Mouse (Mus musculus) spleen, adult 18-20 months (tissue): ENCODE measurements at regions not wholly inside any gene's neighbourhood (a gene's known extent, or its start where the extent isn't known, plus 50 kb on each side); places are given as distances from the start of the nearest gene placed in this dataset.

ENCODE experiments used
- DNase-seq, 2 experiments: peaks; one replicate each; pipeline ENCODE4 v3.0.0; 2022; ENCODE audit warnings: mixed read lengths in 2 of 2

DNA sequence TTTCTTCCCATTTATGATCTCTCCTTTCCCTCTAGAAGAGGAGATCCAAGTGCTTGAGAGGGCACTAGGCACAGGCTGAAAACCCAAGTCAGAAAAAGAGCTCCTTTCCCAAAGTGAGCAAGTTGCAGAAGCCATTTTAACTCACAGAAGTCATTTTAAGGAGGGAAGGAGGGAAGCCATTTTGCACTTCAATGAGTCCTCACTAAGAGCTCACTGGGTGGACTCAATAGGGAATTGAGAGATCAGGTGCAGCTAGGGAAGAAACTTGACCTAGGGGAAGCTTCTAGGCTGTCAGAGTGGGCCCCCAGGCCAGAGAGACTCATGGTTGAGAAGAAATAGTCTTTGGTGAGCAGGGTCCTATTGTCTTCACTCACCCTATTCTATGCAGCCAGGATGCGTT, 363.5 kb upstream of the Nrp1 start:
- no peak for DNase-seq

GRCm38 (mm10) chr8:127995490-127995889, 362.9 kb upstream of the Nrp1 start:
- no peak for DNase-seq

DNA sequence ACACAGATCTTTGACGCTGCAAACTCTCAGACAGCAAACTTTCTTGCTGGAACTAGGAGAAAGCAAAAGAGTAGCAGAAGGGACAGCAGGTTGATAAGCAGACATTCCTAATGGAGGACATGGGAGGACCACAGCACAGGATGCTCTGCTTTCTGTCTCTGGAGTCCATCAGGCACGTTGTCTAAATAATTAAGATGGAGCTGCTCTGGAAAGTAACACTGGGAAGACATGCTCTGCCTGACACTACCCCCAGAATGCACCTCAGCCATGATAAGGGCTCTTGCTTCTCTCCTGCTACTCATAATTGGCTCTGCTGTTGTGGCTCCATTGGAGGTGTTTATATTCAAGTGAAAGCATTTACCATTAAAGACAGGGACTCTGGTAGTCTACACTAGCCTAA, 356.0 kb upstream of the Nrp1 start:
- DNase-seq: no peak

DNA sequence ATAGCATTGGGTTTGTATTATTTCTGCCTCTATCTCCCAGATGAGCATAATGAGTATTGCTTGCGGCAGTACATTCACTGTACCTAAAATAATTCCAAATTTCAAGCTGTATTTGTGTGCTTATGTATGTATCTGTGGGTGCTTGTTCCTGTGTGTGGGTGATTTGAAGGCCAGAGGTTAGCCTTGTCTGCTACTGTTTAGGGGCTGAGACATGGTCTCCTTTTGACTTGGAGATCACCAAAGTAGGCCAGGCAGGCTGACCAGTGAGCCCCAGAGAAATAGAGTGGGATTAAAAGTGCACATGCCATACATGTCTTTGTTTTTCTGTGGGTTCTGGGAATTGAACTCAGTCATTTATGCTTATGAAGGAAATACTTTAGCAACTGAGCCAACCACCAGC, 355.6 kb upstream of the Nrp1 start:
- DNase-seq: no peak

DNA sequence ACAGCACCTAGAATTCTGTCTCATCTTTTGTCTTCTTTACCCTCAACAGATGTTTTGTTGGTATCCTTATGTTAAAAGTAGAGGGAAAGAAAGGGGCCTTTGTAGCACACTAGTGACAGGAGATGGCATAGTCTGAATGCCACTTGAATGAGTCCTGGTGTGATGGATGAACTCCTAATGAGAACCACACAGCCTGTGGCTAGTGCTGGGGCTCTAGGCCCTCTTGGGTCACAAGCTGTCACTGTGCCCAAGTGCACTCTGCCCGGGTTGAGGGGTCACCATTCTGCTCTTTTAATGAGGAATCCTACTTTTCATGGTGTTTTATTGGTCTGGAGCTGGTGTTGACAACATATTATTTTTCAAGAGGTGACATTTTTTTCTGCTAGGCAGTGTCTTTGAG, 355.0 kb upstream of the Nrp1 start:
- no peak for DNase-seq

GRCm38 (mm10) chr8:128003881-128004286, 354.5 kb upstream of the Nrp1 start:
- DNase-seq: no peak

GRCm38 (mm10) chr8:128009393-128010010, 348.9 kb upstream of the Nrp1 start:
- no peak for DNase-seq

DNA sequence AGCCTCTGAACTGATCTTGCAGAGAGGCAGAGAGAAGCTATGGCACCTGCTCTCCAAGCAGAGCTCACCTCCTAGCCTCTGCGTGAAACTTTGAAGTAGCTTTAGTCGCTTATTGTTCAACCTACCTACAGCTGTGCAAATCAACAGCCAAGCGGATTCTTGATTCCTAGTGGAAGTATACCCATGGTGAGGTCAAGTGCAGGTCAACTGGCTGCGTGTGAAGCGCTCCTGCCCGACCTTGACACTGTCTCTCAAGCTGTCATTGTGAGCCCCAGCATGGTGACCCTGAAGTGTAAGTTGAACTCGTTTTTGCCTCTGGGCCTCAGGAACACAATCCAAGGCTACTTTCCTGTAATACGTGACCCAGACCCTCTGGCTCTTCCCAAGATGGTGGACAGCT, 341.2 kb upstream of the Nrp1 start:
- DNase-seq: no peak

DNA sequence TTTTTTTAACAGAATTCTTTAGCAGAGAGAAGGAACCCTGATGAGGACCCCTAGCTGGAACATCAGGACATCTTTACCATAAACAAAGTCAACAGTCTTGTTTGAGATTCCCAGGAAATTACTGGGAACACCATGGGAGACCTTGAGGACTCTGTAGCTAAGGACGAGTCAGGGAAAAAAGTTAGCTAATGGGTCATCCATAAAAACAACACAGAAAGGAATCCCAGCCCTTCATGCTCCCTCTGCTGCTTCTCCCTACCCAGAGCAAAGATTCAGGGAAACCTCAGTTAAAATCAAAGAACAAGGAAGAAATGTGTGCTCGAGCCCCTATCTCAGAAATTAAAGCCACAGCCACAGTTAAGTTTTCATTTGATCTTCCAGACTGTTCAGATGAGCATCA, 334.7 kb upstream of the Nrp1 start:
- no peak for DNase-seq

DNA sequence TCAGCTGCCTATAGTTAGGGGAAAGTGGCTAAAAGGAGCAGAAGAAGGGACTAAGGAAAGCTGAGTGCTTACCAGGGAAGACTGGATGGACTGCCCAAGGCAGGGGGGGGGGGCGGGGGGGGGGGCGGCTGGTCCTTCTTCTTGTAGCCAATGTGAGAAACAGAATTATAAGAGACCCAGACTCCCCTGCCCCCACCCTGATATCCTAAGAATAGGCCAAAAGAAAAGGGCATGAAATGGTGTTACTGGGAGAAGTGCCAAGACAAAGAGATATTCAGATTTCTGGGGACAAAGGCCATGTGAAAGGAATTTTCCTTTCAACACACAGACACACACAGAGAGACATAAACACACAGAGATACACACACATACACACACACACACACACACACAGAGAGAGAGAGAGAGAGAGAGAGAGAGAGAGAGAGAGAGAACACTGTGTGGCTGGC, 333.6 kb upstream of the Nrp1 start:
- DNase-seq: no peak

GRCm38 (mm10) chr8:128025251-128025856, 333.1 kb upstream of the Nrp1 start:
- peak in 1 of 2 experiments; percentile 8 for DNase-seq

GRCm38 (mm10) chr8:128026981-128027380, 331.4 kb upstream of the Nrp1 start:
- DNase-seq: no peak

DNA sequence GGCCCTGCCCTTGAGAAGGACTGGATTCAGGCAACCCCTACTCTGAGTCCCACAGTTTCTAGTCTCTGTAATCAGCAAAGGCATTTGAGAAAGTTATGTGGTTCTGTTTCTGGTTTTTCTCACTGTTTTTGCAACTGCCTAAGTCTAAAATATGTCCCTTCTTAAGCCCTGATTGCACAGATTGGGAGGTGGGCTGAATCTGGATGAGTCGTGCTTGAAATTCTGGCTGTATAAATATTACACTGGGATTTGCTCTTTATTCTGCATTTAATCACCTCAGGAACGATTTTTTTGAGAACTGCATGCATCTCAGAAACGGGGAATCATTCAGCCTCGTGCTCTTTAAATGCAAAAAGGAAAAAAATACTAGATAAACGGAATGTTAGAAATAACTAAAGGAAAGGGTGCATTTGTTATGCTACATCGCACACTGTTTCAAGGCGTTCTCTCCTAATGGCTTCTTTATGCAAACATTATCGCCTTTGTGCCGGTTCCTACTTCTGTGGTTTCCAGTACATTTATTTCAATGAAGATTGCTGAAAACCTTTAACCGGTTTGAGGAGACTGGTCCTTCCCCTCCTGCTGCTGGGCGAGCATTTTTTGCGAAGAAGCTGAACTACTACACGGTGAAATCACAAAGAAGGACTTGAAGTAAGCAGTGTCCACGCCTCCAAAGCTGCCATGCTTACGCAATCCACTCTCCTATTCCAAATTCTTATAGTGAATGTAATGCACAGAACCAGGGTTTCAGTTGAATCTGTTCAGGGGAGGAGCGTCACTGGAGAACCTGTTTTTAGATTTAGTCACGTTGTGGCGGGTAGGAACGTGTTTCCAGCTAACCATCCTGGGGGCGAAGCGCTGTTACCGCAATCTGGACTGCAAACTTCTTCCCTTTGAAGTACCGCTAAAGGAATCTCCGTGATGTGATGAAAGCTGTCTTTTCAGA, 327.8 kb upstream of the Nrp1 start:
- DNase-seq: no peak

GRCm38 (mm10) chr8:128034127-128034526, 324.3 kb upstream of the Nrp1 start:
- no peak for DNase-seq

- no peak for DNase-seq
Observed at GRCm38 (mm10) chr8:128035672-128036071, 322.7 kb upstream of the Nrp1 start.

DNA sequence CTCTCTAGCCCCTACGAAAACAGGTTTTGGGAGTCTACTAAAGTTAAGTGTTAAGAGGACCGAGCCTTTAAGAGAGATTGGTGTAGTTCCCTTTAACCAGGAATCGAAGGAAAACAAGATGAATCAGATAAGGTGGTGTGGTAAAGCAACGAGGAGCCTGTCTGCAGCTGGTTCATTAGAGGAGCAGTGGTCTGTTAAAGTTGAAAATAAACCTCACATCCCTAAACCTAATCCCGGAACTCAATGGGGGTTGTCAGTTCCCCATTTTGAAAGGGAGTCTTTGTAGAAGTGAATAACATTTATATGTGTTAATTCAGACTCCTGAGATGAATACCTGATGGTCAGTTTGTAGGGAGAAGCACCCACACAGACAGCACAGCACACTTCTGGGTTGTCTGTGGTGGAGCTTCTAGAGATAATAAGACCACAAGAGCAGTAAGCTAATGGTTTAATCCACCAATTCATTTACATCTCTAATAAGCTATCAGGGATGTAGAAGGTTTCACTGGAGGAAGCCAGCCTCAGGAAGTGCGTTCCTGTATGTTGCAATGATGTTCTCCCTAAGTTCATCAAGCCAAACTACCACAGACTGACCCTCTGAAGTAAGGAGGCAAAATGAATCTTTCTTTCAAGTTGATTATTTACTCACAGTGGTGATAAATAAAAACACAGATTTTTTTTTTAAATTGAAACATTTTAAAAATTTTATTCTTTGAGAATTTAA, 318.9 kb upstream of the Nrp1 start:
- DNase-seq: no peak

DNA sequence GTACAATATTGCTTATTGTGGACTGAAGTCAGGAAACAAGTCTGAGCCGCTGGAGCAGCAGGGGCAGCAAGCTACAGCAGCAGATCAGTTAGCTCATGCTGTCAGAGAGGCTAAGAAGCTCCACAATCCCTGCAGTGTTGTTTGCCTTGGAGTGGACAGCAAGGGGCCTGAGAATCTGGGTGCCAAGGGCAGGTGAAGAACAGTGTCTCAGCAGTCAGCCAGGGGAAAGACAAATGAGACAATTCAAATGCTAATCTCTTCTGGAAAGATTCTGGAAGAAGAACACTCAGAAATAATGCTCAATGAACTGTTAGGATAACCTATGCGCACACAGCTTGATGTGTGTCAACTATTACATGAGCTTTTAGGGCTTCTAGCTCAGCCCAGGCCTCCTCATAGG, 315.5 kb upstream of the Nrp1 start:
- DNase-seq: no peak

DNA sequence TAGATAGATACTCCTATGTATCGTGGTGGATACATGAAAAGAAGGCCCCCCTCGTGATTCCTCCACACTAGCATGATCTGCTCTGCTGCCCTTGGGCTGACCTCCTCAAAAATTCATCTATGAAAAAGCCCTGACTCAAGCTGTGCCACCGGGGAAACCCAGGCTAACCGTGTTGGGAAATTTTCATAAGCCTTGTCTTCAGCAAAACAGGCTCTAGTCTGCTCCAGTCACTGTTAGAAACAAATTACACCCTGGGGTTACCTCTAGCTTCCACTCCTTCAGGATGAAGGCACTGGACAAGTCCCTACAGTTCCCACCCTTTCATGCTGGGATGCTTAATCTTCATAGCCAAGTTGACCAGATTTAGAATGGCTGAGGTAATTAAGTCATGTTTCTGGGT, 315.0 kb upstream of the Nrp1 start:
- no peak for DNase-seq

DNA sequence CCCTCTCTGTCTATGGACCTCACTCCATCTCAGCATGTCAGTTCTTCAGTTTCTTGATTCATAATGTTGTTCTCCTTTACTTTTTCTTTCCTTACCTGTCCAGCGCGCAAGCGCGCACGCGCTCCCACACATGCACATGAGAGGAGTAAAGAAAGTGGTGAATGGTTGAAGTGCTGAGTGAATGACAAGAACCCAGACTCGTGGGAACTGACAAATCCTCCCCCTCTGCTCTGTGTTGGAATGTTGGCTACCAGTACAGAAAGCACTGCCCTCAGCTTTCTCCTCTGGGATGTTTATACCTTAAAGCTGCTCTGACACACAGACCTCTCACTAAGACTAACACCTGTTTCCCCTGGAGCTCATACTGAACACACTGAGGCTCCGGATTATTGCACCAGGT, 302.2 kb upstream of the Nrp1 start:
- DNase-seq: no peak

GRCm38 (mm10) chr8:128057845-128058244, 300.6 kb upstream of the Nrp1 start:
- no peak for DNase-seq

GRCm38 (mm10) chr8:128059817-128060216, 298.6 kb upstream of the Nrp1 start:
- DNase-seq: no peak

DNA sequence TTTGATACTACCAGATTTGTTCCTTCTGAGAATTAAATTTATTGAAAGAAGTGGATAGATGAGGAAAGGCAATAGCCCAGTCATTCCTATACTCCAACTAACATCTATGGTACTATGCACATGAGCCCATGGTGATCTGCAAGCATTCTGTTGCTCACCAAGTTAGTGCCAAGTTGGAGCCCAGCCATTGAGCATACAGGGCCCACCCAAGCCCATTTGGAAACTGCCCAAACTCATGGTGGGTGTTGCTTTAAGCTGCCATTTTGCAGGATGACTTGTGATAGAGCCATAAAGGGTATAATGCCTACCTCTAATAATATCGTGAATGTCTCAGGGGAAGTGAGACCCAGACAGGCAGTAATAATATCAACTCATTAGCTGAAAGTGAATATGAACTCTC, 294.2 kb upstream of the Nrp1 start:
- no peak for DNase-seq

- no peak for DNase-seq
Observed at GRCm38 (mm10) chr8:128065127-128065526, 293.3 kb upstream of the Nrp1 start.
